Mouse (Mus musculus): ENCODE results near the gene Jade3. TPM values are rescaled to one million over a fixed set of nuclear protein-coding genes. Genes with fewer than 3 reads are reported as not detected.

Gene Jade3
- polyA plus RNA-seq, 2 experiments: 4.3 to 6.2 TPM

DNA sequence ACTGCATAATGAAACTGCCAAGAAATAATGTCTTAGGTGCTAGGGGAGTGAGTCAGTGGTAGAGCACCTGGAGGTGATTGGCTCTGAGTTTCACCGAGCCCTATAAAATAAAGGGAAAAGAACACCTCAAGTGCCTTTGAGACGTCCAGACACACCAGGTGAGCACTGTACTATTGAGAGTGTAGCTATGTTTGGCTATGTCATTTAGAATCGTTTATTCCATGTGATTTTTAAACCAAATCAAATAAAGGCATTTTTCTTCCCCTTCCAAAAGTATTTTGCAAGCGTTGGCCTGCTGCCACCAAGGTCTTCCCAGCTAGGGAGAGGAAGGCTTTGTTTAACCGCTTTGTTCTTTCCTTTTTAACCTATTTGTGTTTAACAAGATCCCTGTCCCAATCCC lies 122.1 kb downstream of the Jade3 start:
- Histone ChIP-seq H3K4me1 (ENCODE audit: control insufficient read depth, insufficient read depth, low read length) (no peaks in the 10 kb centered on the region), H3K36me3 (ENCODE audit: control insufficient read depth, insufficient read depth, low read length) (no peaks in the 10 kb centered on the region), H3K4me3 (replicated peaks; ENCODE audit: low read length) (peak overlapping the region; percentile 28), H3K9me3 (ENCODE audit: control insufficient read depth, low read length) (no peaks in the 10 kb centered on the region), H3K9ac (ENCODE audit: low read depth, low read length, severe bottlenecking) (no peak overlapping the region), H3K4me2 (replicated peaks; ENCODE audit: low read depth, low read length, severe bottlenecking) (peak overlapping the region; percentile 58), H3K27me3 (ENCODE audit: control insufficient read depth, insufficient read depth, low read length) (no peaks in the 10 kb centered on the region), H3K27ac (replicated peaks; ENCODE audit: low read depth, low read length) (no peak overlapping the region)
- peak; percentile 80 for ATAC-seq (ENCODE audit: low FRiP score, low read depth)
- 30% methylated on average over 5 of the region's 5 CpGs for WGBS
- peak; percentile 6 for DNase-seq (ENCODE audit: low spot score)
- TF ChIP-seq POLR2A (IDR thresholded peaks at IDR 0.05; ENCODE audit: borderline replicate concordance, extremely low read depth, insufficient read depth, insufficient read length): no peak

DNA sequence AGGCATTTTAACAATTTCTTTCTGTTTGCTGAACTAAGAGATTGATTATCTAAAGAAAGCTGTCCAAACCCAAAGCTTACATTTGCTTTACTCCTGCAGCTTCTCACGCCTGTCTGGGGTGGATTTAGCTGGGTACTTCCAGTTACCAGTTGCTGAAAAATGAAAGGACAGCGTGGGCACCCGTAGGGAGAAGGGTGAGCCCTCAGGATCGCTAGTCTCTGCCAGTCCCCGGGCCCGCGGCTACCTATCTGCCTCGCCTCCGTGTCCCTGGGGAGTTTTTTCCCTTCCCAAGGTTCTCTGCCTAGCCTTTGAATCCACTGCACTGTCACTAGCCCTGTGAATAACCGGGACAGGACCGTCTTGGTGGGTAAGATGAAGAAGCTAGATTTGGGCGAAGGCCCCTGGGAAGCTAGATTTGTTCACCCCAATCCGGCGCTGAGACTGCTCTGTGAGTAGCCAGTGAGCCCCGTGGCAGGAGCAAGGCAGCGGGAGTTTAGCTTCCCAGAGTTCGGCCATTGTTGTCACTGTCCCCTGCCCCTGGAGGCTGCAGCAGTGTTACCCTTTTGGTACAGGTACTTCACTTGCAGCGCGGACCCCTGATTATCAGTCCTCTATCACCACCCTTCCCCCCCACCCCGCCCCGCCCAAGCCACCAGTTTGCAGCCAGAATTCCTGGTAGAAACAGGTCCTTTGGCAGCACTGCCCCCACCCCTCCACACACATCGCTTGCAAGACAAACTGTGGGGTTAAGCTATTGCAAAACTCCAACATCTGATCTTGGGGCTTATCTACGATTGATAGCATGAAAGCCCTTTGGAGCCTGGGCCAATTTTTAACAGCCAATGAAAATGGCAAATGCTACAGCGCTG lies 122.8 kb downstream of the Jade3 start:
- Histone ChIP-seq H3K36me3 (ENCODE audit: control insufficient read depth, insufficient read depth, low read length) (no peaks in the 10 kb centered on the region), H3K4me3 (replicated peaks; ENCODE audit: low read length) (peak overlapping the region; percentile 28), H3K9ac (ENCODE audit: low read depth, low read length, severe bottlenecking) (peak overlapping the region; percentile 47), H3K9me3 (ENCODE audit: control insufficient read depth, low read length) (no peaks in the 10 kb centered on the region), H3K27me3 (ENCODE audit: control insufficient read depth, insufficient read depth, low read length) (no peaks in the 10 kb centered on the region), H3K4me2 (replicated peaks; ENCODE audit: low read depth, low read length, severe bottlenecking) (peak overlapping the region; percentile 58), H3K27ac (replicated peaks; ENCODE audit: low read depth, low read length) (0 out of 2 replicates have a peak overlapping the region, but pooled peaks have one; percentile 38), H3K4me1 (ENCODE audit: control insufficient read depth, insufficient read depth, low read length) (no peaks in the 10 kb centered on the region)
- TF ChIP-seq POLR2A (IDR thresholded peaks at IDR 0.05; ENCODE audit: borderline replicate concordance, extremely low read depth, insufficient read depth, insufficient read length): no peak
- DNase-seq (ENCODE audit: low spot score) (no peak), ATAC-seq (ENCODE audit: low FRiP score, low read depth) (no peak)
- WGBS: 15% methylated on average over 22 of the region's 24 CpGs

DNA sequence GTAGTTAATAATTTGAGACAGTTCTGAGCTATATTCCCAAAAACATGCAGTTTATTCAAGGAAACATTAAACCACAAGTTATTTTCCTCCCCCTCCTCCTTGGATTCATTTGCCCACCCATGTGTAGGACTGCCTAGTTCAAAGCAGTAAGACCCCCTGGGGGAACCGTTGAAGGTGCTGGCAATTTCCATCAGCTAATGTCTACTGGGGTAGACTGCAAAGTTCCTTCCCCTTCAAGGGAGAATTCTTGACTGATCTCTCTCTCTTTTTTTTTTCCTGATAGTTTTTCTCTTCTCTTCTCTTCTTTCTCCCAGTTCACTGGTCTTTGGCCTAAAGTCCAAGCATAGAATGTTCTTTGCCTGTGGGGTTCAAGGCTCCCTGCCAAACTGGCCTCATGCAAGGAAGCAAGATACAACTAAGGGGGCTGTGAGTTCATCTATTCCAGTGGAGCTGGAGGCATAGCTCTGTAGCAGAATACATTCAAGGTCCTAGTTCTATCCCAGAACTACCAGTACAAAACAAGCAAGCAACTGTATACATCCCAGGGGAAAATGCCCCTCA lies 123.5 kb downstream of the Jade3 start:
- no peak for ATAC-seq (ENCODE audit: low FRiP score, low read depth)

DNA sequence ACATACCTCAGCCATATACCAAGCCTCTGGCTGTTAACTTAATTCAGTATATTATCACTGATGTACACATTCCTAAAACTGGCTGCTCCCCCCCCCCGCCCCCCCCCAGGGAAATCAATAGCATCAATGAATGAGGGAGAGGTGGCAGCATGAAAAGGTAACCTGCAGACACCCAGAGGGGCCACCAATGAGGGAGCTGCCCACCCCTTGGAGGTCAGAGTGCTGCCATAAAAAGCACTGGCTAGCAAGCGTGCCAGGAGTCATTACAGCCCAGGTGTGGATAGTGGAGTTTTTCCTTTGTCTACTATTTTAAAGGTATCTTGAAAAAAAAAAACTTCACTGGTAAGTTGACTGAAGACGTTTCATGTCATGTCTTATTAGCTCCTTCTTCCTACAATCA lies 124.0 kb downstream of the Jade3 start, which contains the start of gene Rgn:
Gene Rgn, plus strand, starts transcription at position 256 of the 400 bp plus-strand sequence.
- WGBS: 61% methylated on average over 3 of the region's 3 CpGs
- no peak for ATAC-seq (ENCODE audit: low FRiP score, low read depth)
- Histone ChIP-seq H3K27ac (replicated peaks; ENCODE audit: low read depth, low read length) (no peak within 1 kb of the TSS), H3K4me2 (replicated peaks; ENCODE audit: low read depth, low read length, severe bottlenecking) (peak within 1 kb of the TSS; percentile 58), H3K9ac (ENCODE audit: low read depth, low read length, severe bottlenecking) (no peak within 1 kb of the TSS), H3K4me1 (ENCODE audit: control insufficient read depth, insufficient read depth, low read length) (no peaks in the 10 kb centered on the region), H3K4me3 (replicated peaks; ENCODE audit: low read length) (no peak within 1 kb of the TSS), H3K27me3 (ENCODE audit: control insufficient read depth, insufficient read depth, low read length) (no peaks in the 10 kb centered on the region), H3K36me3 (ENCODE audit: control insufficient read depth, insufficient read depth, low read length) (no peaks in the 10 kb centered on the region), H3K9me3 (ENCODE audit: control insufficient read depth, low read length) (no peaks in the 10 kb centered on the region)
- no peak for DNase-seq (ENCODE audit: low spot score)
- no peak for TF ChIP-seq POLR2A (IDR thresholded peaks at IDR 0.05; ENCODE audit: borderline replicate concordance, extremely low read depth, insufficient read depth, insufficient read length)

More for the DNA sequence above, 123.5 kb downstream of the Jade3 start:
- H3K4me2 ChIP-seq (replicated peaks; ENCODE audit: low read depth, low read length, severe bottlenecking): no peak overlapping the region
- DNase-seq (ENCODE audit: low spot score): no peak
- no peak overlapping the region for H3K9ac ChIP-seq (ENCODE audit: low read depth, low read length, severe bottlenecking)
- H3K4me3 ChIP-seq (replicated peaks; ENCODE audit: low read length): no peak overlapping the region
- no peaks in the 10 kb centered on the region for H3K4me1 ChIP-seq (ENCODE audit: control insufficient read depth, insufficient read depth, low read length)
- no peaks in the 10 kb centered on the region for H3K36me3 ChIP-seq (ENCODE audit: control insufficient read depth, insufficient read depth, low read length)
- H3K27ac ChIP-seq (replicated peaks; ENCODE audit: low read depth, low read length): no peak overlapping the region
- WGBS: 47% methylated on average over 1 of the region's 1 CpGs
- no peaks in the 10 kb centered on the region for H3K9me3 ChIP-seq (ENCODE audit: control insufficient read depth, low read length)
- no peak for TF ChIP-seq POLR2A (IDR thresholded peaks at IDR 0.05; ENCODE audit: borderline replicate concordance, extremely low read depth, insufficient read depth, insufficient read length)
- no peaks in the 10 kb centered on the region for H3K27me3 ChIP-seq (ENCODE audit: control insufficient read depth, insufficient read depth, low read length)

DNA sequence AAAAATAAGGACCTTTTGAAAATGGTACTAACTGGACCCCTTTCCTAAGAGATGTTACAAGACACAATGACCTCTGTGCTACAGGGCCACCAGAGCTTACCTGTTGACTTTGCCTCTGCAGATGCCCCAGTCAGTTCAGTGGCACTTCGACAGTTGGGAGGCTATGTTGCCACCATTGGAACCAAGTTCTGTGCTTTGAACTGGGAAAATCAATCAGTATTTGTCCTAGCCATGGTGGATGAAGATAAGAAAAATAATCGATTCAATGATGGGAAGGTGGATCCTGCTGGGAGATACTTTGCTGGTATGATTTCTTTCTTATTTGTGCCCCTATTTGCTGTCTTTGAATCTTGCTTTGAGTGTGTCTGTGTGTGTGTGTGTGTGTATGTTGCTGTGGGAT lies 126.7 kb downstream of the Jade3 start:
- Histone ChIP-seq H3K4me1 (ENCODE audit: control insufficient read depth, insufficient read depth, low read length) (no peaks in the 10 kb centered on the region), H3K4me2 (replicated peaks; ENCODE audit: low read depth, low read length, severe bottlenecking) (no peak overlapping the region), H3K4me3 (replicated peaks; ENCODE audit: low read length) (no peak overlapping the region), H3K9ac (ENCODE audit: low read depth, low read length, severe bottlenecking) (no peak overlapping the region), H3K27ac (replicated peaks; ENCODE audit: low read depth, low read length) (no peak overlapping the region), H3K9me3 (ENCODE audit: control insufficient read depth, low read length) (no peaks in the 10 kb centered on the region), H3K36me3 (ENCODE audit: control insufficient read depth, insufficient read depth, low read length) (no peaks in the 10 kb centered on the region), H3K27me3 (ENCODE audit: control insufficient read depth, insufficient read depth, low read length) (no peaks in the 10 kb centered on the region)
- 82% methylated on average over 2 of the region's 2 CpGs for WGBS
- TF ChIP-seq POLR2A (IDR thresholded peaks at IDR 0.05; ENCODE audit: borderline replicate concordance, extremely low read depth, insufficient read depth, insufficient read length): no peak
- DNase-seq (ENCODE audit: low spot score) (no peak), ATAC-seq (ENCODE audit: low FRiP score, low read depth) (no peak)

Data from limb, embryonic 14.5 days (tissue).